Mouse (Mus musculus) lung, embryonic 15.5 days (tissue): Measurements from ENCODE around the gene Ryk. TPM values are rescaled to one million over a fixed set of nuclear protein-coding genes. Genes with fewer than 3 reads are reported as not detected.

Experiments used
- ATAC-seq: fragments of 200-750 bp; cut with Nextera tagmentation; 2 replicates; pipeline ENCODE4 v1.8.0; 2017; ENCODE audit warnings: moderate number of reproducible peaks, borderline replicate concordance; ENCODE audit not compliant: low FRiP score, low TSS enrichment; ENCODE audit errors: extremely low read depth
- H3K27ac ChIP-seq: fragments of 300-500 bp; sonication (generic); 2 replicates; pipeline ENCODE4 v1.5.1; 2015; ENCODE audit warnings: moderate library complexity, mild to moderate bottlenecking, inconsistent platforms
- H3K27me3 ChIP-seq: fragments of 300-500 bp; sonication (generic); 2 replicates; pipeline ENCODE4 v1.6.1; 2015; ENCODE audit warnings: inconsistent platforms
- H3K36me3 ChIP-seq: fragments of 300-500 bp; sonication (generic); 2 replicates; pipeline ENCODE4 v1.6.1; 2015; ENCODE audit warnings: inconsistent platforms
- H3K4me1 ChIP-seq: fragments of 300-500 bp; sonication (generic); 2 replicates; pipeline ENCODE4 v1.6.1; 2015; ENCODE audit warnings: inconsistent platforms
- H3K4me2 ChIP-seq: fragments of 300-500 bp; sonication (generic); 2 replicates; pipeline ENCODE4 v1.6.1; 2015; ENCODE audit warnings: inconsistent platforms, mild to moderate bottlenecking, moderate library complexity
- H3K4me3 ChIP-seq: fragments of 300-500 bp; sonication (generic); 2 replicates; pipeline ENCODE4 v1.5.1; 2015; ENCODE audit warnings: mild to moderate bottlenecking, inconsistent platforms
- H3K9ac ChIP-seq: fragments of 300-500 bp; sonication (generic); 2 replicates; pipeline ENCODE4 v1.6.1; 2015; ENCODE audit warnings: inconsistent platforms
- H3K9me3 ChIP-seq: fragments of 300-500 bp; sonication (generic); 2 replicates; pipeline ENCODE4 v1.6.1; 2016; ENCODE audit warnings: inconsistent platforms
- WGBS: fragments of 180-500 bp; shearing (Covaris S2); methylation state at CpG from one replicate; pipeline ENCODE4 v1.1.7; 2015; 5-methylcytosine and 5-hydroxymethylcytosine counted together
- polyA plus RNA-seq: library from polyadenylated mRNA; unstranded; fragments of >200 nt; fragmentation: Nextera tagmentation; extraction: Ambion mirVana; gene quantifications from 2 replicates; pipeline ENCODE4 v1.2.1, GENCODE M21; 2015

Ryk gene
- polyA plus RNA-seq, 1 experiment from 2014 or later: 23.4 TPM

DNA sequence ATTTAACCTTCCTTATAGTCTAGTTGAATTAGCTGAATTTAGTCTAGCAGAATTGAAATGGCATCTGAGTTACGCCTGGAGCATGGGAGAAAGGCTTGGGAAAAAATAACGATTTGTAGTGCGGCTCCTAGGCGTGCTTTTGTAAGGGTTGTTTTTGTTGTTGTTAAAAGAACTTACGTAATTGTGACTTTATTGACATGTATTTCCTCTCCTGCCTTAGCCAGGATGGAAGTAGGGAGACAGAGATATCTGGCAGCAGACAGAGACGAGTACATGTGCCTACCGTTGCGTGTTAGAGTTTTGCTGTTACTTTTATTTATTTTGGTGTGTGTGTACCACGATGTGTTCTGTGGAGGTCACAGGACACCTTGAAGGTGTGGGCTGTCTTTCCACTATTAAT lies 1.6 kb downstream of the Ryk start:
- Histone ChIP-seq H3K9ac (0 out of 2 replicates have a peak overlapping the region, but pooled peaks have one; percentile 17), H3K4me2 (peak overlapping the region; percentile 60), H3K4me1 (peaks cover 43% of the 10 kb centered on the region), H3K4me3 (peak overlapping the region; percentile 62), H3K9me3 (no peaks in the 10 kb centered on the region), H3K36me3 (no peaks in the 10 kb centered on the region), H3K27ac (no peak overlapping the region), H3K27me3 (no peaks in the 10 kb centered on the region)
- no peak for ATAC-seq
- WGBS: 50% methylated on average over 9 of the region's 9 CpGs

DNA sequence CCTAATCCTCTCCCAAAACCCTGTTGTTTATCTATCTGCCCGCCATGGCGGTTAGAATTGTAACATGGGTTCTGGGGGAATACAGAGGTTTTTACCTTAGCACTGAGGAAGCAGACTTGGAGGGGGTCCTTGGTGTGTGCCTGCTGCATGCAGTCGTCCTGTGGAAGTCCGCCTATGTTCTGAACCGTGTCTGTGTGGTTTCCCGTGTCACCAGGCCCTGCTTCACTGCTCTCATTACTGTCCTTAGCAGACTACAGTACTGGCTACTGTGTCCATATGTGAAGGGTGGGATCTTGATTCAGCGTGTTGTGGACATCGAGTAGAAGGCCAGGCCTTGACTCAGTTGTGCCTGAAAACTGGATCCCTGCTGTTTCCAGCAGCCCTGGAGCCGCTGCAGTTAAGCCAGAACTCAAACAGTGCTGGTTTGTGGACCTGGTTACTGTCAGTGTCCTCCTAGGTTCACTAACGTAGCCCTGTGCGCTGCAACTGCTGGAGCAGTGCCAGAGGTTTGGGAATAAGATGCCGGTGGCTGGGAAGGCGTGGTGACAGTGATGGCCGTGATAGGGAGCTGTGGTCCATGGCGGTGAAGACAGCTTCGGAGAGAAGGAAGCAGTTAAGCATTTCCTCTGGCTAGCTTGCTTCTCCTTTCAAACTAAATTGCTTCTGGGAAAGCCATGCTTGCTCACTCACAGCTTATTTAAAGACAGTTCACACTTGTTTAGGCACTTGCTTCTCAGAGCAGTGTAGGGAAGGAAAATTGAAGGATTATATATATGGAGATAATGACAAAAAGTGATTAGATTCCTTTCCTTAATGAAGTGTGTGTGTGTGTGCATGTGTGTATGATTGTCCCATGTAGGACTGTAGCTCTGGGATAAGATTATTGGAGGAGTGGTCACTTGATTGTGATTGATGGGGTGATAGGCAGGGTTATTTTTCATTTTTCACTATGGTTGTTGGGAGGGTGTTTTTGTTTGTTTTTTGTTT lies 6.4 kb downstream of the Ryk start:
- peak; percentile 77 for ATAC-seq
- H3K4me3 ChIP-seq: no peak overlapping the region
- 20% methylated on average over 16 of the region's 16 CpGs for WGBS

DNA sequence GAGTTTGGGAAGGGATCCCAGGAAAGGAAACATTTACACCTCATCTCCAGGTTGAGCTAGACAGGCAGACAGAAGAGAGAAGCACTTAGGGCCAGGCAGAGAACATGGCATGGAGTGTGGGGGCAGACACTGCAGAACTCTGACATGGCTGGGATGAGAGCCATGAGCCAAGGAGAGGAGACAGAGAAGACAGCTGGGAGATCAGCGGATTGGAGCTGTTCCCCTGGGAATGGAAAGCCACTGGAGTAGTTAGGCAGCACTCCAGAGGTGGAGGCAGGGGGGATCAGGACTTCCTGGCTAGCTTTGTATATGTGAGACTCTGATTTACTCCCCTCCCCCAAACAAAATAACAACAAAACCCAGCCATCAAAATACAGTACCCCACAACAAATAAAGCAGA lies 7.1 kb downstream of the Ryk start:
- Histone ChIP-seq H3K4me2 (no peak overlapping the region), H3K9me3 (no peaks in the 10 kb centered on the region), H3K4me1 (peaks cover 83% of the 10 kb centered on the region), H3K9ac (no peak overlapping the region), H3K27me3 (no peaks in the 10 kb centered on the region), H3K27ac (peak overlapping the region; percentile 65; the same call in 1 of the 2 replicates), H3K36me3 (no peaks in the 10 kb centered on the region), H3K4me3 (no peak overlapping the region)
- ATAC-seq: peak; percentile 79; the same call in 1 of the 2 replicates
- 22% methylated on average over 1 of the region's 1 CpGs for WGBS

More for the DNA sequence above, 6.4 kb downstream of the Ryk start:
- Histone ChIP-seq H3K27me3 (no peaks in the 10 kb centered on the region), H3K9ac (no peak overlapping the region), H3K36me3 (no peaks in the 10 kb centered on the region), H3K4me1 (peaks cover 83% of the 10 kb centered on the region), H3K9me3 (no peaks in the 10 kb centered on the region), H3K4me2 (peak overlapping the region; percentile 25), H3K27ac (peak overlapping the region; percentile 65)

- 0 out of 2 replicates have a peak overlapping the region, but pooled peaks have one; percentile 23 for H3K27ac ChIP-seq
These were observed 7.8 kb downstream of the Ryk start for GRCm38 (mm10) chr9:102842498-102842897.

GRCm38 (mm10) chr9:102843577-102843976 lies 8.9 kb downstream of the Ryk start:
- H3K36me3 ChIP-seq: no peaks in the 10 kb centered on the region
- H3K27ac ChIP-seq: no peak overlapping the region
- no peak for ATAC-seq
- H3K4me2 ChIP-seq: no peak overlapping the region
- WGBS: 22% methylated on average over 4 of the region's 4 CpGs
- no peak overlapping the region for H3K4me3 ChIP-seq
- peaks cover 92% of the 10 kb centered on the region for H3K4me1 ChIP-seq
- no peak overlapping the region for H3K9ac ChIP-seq
- H3K27me3 ChIP-seq: no peaks in the 10 kb centered on the region
- H3K9me3 ChIP-seq: no peaks in the 10 kb centered on the region

More at GRCm38 (mm10) chr9:102842498-102842897, 7.8 kb downstream of the Ryk start:
- Histone ChIP-seq H3K27me3 (no peaks in the 10 kb centered on the region), H3K36me3 (no peaks in the 10 kb centered on the region), H3K4me3 (no peak overlapping the region), H3K4me2 (peak overlapping the region; percentile 6; the same call in 1 of the 2 replicates), H3K4me1 (peaks cover 83% of the 10 kb centered on the region), H3K9me3 (no peaks in the 10 kb centered on the region), H3K9ac (no peak overlapping the region)
- 44% methylated on average over 8 of the region's 8 CpGs for WGBS
- ATAC-seq: no peak

DNA sequence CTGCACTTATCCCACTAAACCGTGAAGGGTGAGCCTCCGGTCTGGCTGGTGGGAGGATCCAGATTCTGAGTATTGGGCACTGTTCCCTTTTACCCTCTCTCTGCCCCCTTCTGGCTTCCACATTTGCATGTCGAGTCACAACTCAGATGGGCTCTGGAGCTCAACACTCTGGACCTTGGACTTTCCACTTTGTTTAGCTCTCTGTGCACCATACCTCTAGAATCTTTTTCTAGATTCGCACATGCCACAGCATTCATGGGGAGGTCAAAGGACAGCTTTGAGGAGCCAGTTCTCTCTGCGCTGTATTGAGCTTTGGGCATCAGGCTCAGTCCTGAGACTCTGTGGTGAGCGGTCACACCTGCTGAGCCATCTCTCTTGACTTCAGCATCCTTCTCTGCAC lies 11.1 kb downstream of the Ryk start:
- no peak for ATAC-seq
- 77% methylated on average over 6 of the region's 6 CpGs for WGBS

GRCm38 (mm10) chr9:102846348-102846747 lies 11.6 kb downstream of the Ryk start:
- Histone ChIP-seq H3K9ac (no peak overlapping the region), H3K4me1 (peaks cover 71% of the 10 kb centered on the region), H3K4me3 (no peak overlapping the region)

More for the DNA sequence above, 11.1 kb downstream of the Ryk start:
- H3K27ac ChIP-seq: no peak overlapping the region
- no peaks in the 10 kb centered on the region for H3K36me3 ChIP-seq
- H3K4me3 ChIP-seq: no peak overlapping the region
- no peaks in the 10 kb centered on the region for H3K27me3 ChIP-seq
- H3K4me1 ChIP-seq: peaks cover 74% of the 10 kb centered on the region
- H3K9me3 ChIP-seq: no peaks in the 10 kb centered on the region
- H3K9ac ChIP-seq: no peak overlapping the region
- H3K4me2 ChIP-seq: no peak overlapping the region

GRCm38 (mm10) chr9:102852076-102853022 lies 17.6 kb downstream of the Ryk start:
- 81% methylated on average over 13 of the region's 13 CpGs for WGBS
- H3K4me2 ChIP-seq: no peak overlapping the region
- H3K9ac ChIP-seq: peak overlapping the region; percentile 6; the same call in 1 of the 2 replicates
- H3K4me1 ChIP-seq: peaks cover 26% of the 10 kb centered on the region
- H3K36me3 ChIP-seq: peaks cover 5% of the 10 kb centered on the region; the same call in 1 of the 2 replicates
- H3K27me3 ChIP-seq: no peaks in the 10 kb centered on the region
- no peak overlapping the region for H3K27ac ChIP-seq
- no peak for ATAC-seq
- H3K9me3 ChIP-seq: no peaks in the 10 kb centered on the region
- no peak overlapping the region for H3K4me3 ChIP-seq

More at GRCm38 (mm10) chr9:102846348-102846747, 11.6 kb downstream of the Ryk start:
- Histone ChIP-seq H3K27me3 (no peaks in the 10 kb centered on the region), H3K4me2 (no peak overlapping the region), H3K9me3 (no peaks in the 10 kb centered on the region), H3K27ac (no peak overlapping the region), H3K36me3 (no peaks in the 10 kb centered on the region)
- WGBS: 87% methylated on average over 5 of the region's 5 CpGs
- ATAC-seq: no peak

GRCm38 (mm10) chr9:102857856-102858255 lies 23.1 kb downstream of the Ryk start:
- no peak overlapping the region for H3K4me2 ChIP-seq
- 68% methylated on average over 2 of the region's 2 CpGs for WGBS
- H3K27me3 ChIP-seq: no peaks in the 10 kb centered on the region
- no peak overlapping the region for H3K9ac ChIP-seq
- ATAC-seq: no peak
- no peaks in the 10 kb centered on the region for H3K9me3 ChIP-seq
- H3K27ac ChIP-seq: peak overlapping the region; percentile 76
- H3K4me3 ChIP-seq: no peak overlapping the region
- peaks cover 10% of the 10 kb centered on the region for H3K36me3 ChIP-seq
- peaks cover 37% of the 10 kb centered on the region for H3K4me1 ChIP-seq

DNA sequence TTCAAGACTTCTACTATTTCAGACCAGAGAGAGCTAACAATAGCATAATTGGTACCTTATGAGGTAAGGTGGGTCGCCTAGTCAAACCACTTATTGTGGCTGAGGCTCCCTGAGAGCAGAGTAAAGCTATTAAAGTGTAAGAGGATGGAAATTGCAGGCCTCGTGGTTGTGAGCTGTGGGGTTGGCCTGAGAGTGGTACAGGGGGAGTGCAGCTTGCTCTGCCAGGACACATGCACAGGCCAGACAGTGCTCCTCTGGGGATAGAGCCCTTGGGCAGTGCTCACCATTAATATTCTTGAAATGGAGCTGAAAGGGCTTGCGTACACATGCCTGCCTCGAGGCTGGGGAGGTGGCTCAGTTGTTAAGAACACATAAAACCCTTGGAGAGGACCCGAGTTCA lies 23.6 kb downstream of the Ryk start:
- peaks cover 10% of the 10 kb centered on the region for H3K36me3 ChIP-seq
- H3K27ac ChIP-seq: peak overlapping the region; percentile 41; the same call in 1 of the 2 replicates
- H3K4me3 ChIP-seq: no peak overlapping the region
- H3K4me1 ChIP-seq: peaks cover 41% of the 10 kb centered on the region
- WGBS: 87% methylated on average over 5 of the region's 5 CpGs
- H3K27me3 ChIP-seq: no peaks in the 10 kb centered on the region
- H3K9me3 ChIP-seq: no peaks in the 10 kb centered on the region
- no peak overlapping the region for H3K9ac ChIP-seq
- no peak overlapping the region for H3K4me2 ChIP-seq
- no peak for ATAC-seq

DNA sequence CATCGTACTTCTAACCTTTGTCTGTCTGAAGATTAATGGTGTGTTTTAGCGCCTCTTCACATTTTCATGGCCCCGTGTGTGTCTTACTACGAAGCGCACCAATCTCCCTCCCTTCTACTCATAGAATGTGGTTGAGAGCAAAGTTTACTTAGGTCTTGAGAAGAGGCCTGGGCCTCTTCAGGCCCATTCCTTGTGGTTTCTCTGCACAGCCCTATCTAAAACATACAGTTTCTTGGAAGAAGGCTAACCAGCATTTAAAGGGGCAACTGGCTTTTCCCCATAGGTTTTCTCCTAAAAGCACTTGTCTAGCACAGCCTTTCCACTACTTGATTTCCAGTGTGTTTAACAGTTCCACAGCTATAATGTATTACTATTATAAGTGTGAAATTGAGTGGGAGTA lies 24.7 kb downstream of the Ryk start:
- no peaks in the 10 kb centered on the region for H3K27me3 ChIP-seq
- no peaks in the 10 kb centered on the region for H3K9me3 ChIP-seq
- peak overlapping the region; percentile 41; the same call in 1 of the 2 replicates for H3K27ac ChIP-seq
- no peak overlapping the region for H3K4me2 ChIP-seq
- H3K36me3 ChIP-seq: peaks cover 10% of the 10 kb centered on the region
- ATAC-seq: no peak
- H3K9ac ChIP-seq: no peak overlapping the region
- 66% methylated on average over 5 of the region's 5 CpGs for whole genome bisulfite sequencing
- no peak overlapping the region for H3K4me3 ChIP-seq
- peaks cover 52% of the 10 kb centered on the region for H3K4me1 ChIP-seq
